Mouse (Mus musculus): ENCODE measurements at regions not wholly inside any gene's neighbourhood (a gene's known extent, or its start where the extent isn't known, plus 50 kb on each side); places are given as distances from the start of the nearest gene placed in this dataset.

DNA sequence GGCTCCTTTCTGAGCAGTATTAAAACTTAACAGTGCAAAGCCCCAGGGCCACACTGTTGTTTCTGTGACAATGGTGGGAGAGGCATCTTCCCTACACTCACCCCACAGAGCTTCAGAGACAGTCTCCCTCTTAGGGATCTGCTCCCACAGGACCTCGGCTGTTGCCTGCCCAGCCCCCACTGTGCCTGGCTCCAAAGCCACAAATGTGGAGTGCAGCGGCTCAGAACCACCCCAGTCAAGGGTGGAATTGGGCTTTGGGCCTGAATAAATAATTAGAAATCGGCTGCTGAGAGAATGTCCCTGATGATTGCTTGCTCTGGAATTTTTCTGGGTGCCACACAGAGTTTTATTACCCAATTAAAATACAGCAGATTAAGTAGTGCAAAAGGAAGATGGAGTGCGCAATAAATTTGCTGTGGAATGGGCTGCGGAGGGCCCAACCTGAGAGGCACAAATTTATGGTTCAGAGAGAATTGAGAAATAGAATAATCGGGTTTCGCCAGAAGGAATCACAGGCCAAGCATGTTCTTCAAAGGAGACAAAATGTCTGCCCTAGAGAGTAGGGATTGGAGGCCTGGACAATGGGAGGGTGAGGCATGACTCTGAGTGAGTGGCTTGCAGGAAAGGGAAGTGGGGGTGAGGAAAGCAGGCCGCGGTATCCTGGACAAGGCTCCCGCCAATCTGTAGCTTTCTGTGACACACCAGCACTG lies 56.4 kb downstream of the Cd24a start:
- no peak for TF ChIP-seq EP300 (IDR thresholded peaks at IDR 0.05; ENCODE audit: low read depth)
- no peak for TF ChIP-seq CTCF (IDR thresholded peaks at IDR 0.05; ENCODE audit: low read depth)
- no peak overlapping the region for H3K4me3 ChIP-seq (ENCODE audit: insufficient read depth in 1 of 2, low read depth in 2 of 2, low read length in 2 of 2)
- 88% methylated on average over 10 of the region's 10 CpGs for WGBS (ENCODE audit: insufficient replicate concordance)
- H3K36me3 ChIP-seq (replicated peaks; ENCODE audit: control insufficient read depth, insufficient read depth, low read depth): no peaks in the 10 kb centered on the region
- 0 out of 2 replicates have a peak, but pooled peaks cover 2% of the 10 kb centered on the region for H3K9me3 ChIP-seq (ENCODE audit: control insufficient read depth, low read length)
- no peak for DNase-seq (ENCODE audit: low read depth in 3 of 3, low spot score in 3 of 3)
- peaks cover 34 to 38% of the 10 kb centered on the region in 2 experiments for H3K4me1 ChIP-seq (replicated peaks; ENCODE audit: control insufficient read depth in 2 of 2, insufficient read depth in 2 of 2, low read length in 1 of 2)
- no peak overlapping the region for H3K27ac ChIP-seq
- no peaks in the 10 kb centered on the region for H3K27me3 ChIP-seq (ENCODE audit: control insufficient read depth, insufficient read depth, low read length)
- ATAC-seq (ENCODE audit: insufficient read depth): no peak
- H3K9ac ChIP-seq (replicated peaks): no peak overlapping the region
- H3K4me2 ChIP-seq (ENCODE audit: low read depth): no peak overlapping the region

DNA sequence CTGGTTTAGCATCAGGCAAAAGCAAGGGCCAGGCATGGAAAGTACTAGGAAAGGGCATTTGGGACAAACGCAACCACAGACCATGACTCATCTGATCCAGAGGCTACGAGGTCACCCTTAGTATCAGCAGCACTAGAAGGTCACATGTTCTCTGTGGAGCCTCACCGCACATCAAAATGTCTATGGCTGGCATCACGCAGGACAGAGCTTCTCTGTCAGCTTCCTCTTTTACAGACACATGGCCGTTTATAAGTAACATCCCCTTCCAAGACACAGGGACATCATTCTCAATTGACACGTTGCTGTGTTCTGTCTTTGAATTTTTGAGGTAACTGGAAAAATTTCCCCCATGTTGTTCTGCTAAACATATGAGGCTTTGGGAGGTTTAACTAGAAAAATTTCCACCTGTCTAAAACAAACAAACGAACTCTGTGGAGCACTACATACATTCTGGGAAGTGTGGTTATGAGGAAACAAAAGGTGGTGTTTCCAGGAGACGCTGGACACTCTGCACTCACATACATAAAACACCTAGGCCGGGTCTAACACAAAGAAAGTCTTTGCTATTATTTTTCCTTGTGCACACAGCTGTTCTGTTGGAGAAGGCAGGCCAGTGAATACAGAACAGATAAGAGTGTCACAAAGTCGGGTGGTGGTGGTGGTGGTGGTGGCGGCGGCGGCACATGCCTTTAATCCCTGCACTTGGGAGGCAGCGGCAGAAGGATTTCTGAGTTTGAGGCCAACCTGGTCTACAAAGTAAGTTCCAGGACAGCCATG lies 63.3 kb downstream of the Cd24a start:
- H3K27me3 ChIP-seq (ENCODE audit: control insufficient read depth, insufficient read depth, low read length): no peaks in the 10 kb centered on the region

DNA sequence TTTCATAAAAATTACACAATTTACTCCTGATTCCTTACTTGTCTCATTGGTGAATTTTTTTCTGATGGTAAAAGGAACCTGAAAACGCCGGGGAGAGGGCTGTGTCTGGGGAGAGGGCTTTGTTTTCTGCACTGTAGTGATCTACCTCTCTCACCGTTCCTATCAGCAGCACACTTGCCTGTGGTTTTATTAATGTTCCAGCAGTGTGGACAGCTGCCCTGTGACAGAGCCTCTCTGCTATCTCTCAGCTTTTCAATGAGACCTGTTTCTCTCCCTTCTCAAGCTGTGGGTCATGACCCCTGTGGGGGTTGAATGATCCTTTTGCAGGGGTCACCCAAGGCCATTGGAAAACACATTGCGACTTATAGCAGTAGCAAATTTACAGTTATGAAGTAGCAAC lies 68.2 kb downstream of the Cd24a start:
- DNase-seq (ENCODE audit: low read depth in 3 of 3, low spot score in 3 of 3): no peak
- peak; percentile 75 for ATAC-seq (ENCODE audit: insufficient read depth)
- 26% methylated on average over 4 of the region's 4 CpGs for WGBS (ENCODE audit: insufficient replicate concordance)
- Histone ChIP-seq H3K36me3 (replicated peaks; ENCODE audit: control insufficient read depth, insufficient read depth, low read depth) (no peaks in the 10 kb centered on the region), H3K4me3 (ENCODE audit: insufficient read depth in 1 of 2, low read depth in 2 of 2, low read length in 2 of 2) (no peak overlapping the region), H3K9ac (replicated peaks) (peak overlapping the region; percentile 51), H3K4me1 (replicated peaks; ENCODE audit: control insufficient read depth in 2 of 2, insufficient read depth in 2 of 2, low read length in 1 of 2) (peaks cover 49 to 57% of the 10 kb centered on the region in 2 experiments), H3K9me3 (ENCODE audit: control insufficient read depth, low read length) (no peaks in the 10 kb centered on the region), H3K27me3 (ENCODE audit: control insufficient read depth, insufficient read depth, low read length) (no peaks in the 10 kb centered on the region), H3K4me2 (ENCODE audit: low read depth) (peak overlapping the region; percentile 39), H3K27ac (peak overlapping the region; percentile 76)
- TF ChIP-seq EP300 (IDR thresholded peaks at IDR 0.05; ENCODE audit: low read depth) (peak; percentile 66), CTCF (IDR thresholded peaks at IDR 0.05; ENCODE audit: low read depth) (no peak)

More for the DNA sequence above, 63.3 kb downstream of the Cd24a start:
- Histone ChIP-seq H3K36me3 (replicated peaks; ENCODE audit: control insufficient read depth, insufficient read depth, low read depth) (no peaks in the 10 kb centered on the region), H3K4me3 (ENCODE audit: insufficient read depth in 1 of 2, low read depth in 2 of 2, low read length in 2 of 2) (no peak overlapping the region), H3K4me2 (ENCODE audit: low read depth) (peak overlapping the region; percentile 40), H3K4me1 (replicated peaks; ENCODE audit: control insufficient read depth in 2 of 2, insufficient read depth in 2 of 2, low read length in 1 of 2) (peaks cover 34 to 47% of the 10 kb centered on the region in 2 experiments), H3K9ac (replicated peaks) (peak overlapping the region; percentile 42), H3K9me3 (ENCODE audit: control insufficient read depth, low read length) (no peaks in the 10 kb centered on the region), H3K27ac (peak overlapping the region; percentile 78)
- WGBS (ENCODE audit: insufficient replicate concordance): 21% methylated on average over 14 of the region's 14 CpGs
- TF ChIP-seq CTCF (IDR thresholded peaks at IDR 0.05; ENCODE audit: low read depth) (no peak), EP300 (IDR thresholded peaks at IDR 0.05; ENCODE audit: low read depth) (no peak)
- DNase-seq (ENCODE audit: low read depth in 3 of 3, low spot score in 3 of 3): no peak
- peak; percentile 76 for ATAC-seq (ENCODE audit: insufficient read depth)

DNA sequence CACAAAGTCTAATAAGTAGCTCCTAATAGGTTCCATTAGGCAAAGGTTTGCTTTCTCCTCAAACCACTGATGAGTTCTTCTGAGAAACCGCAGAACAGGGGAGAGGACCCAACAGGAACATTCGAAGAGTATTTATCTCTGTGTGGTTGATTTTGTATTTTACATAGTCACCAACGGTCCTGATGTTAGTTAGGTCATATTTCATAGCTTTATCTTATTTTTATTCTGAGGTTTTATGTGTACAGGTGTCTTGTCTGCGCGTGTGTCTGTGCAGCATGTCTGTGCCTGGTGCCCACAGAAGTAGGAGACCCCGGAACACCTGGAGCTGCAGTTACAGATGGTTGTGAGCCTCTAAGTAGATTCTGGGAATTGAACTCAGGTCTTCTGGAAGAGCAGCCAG lies 68.9 kb downstream of the Cd24a start:
- peak overlapping the region; percentile 39 for H3K4me2 ChIP-seq (ENCODE audit: low read depth)
- H3K27ac ChIP-seq: peak overlapping the region; percentile 76
- peak overlapping the region; percentile 27; the same call in 1 of the 2 replicates for H3K9ac ChIP-seq (replicated peaks)
- no peaks in the 10 kb centered on the region for H3K27me3 ChIP-seq (ENCODE audit: control insufficient read depth, insufficient read depth, low read length)
- no peak overlapping the region for H3K4me3 ChIP-seq (ENCODE audit: insufficient read depth in 1 of 2, low read depth in 2 of 2, low read length in 2 of 2)
- no peak for DNase-seq (ENCODE audit: low read depth in 3 of 3, low spot score in 3 of 3)
- no peaks in the 10 kb centered on the region for H3K36me3 ChIP-seq (replicated peaks; ENCODE audit: control insufficient read depth, insufficient read depth, low read depth)
- ATAC-seq (ENCODE audit: insufficient read depth): peak; percentile 37; the same call in 1 of the 2 replicates
- 23% methylated on average over 6 of the region's 6 CpGs for WGBS (ENCODE audit: insufficient replicate concordance)
- H3K9me3 ChIP-seq (ENCODE audit: control insufficient read depth, low read length): no peaks in the 10 kb centered on the region
- TF ChIP-seq CTCF (IDR thresholded peaks at IDR 0.05; ENCODE audit: low read depth) (no peak), EP300 (IDR thresholded peaks at IDR 0.05; ENCODE audit: low read depth) (peak; percentile 39; the same call in 1 of the 2 replicates)
- H3K4me1 ChIP-seq (replicated peaks; ENCODE audit: control insufficient read depth in 2 of 2, insufficient read depth in 2 of 2, low read length in 1 of 2): peaks cover 43 to 53% of the 10 kb centered on the region in 2 experiments

DNA sequence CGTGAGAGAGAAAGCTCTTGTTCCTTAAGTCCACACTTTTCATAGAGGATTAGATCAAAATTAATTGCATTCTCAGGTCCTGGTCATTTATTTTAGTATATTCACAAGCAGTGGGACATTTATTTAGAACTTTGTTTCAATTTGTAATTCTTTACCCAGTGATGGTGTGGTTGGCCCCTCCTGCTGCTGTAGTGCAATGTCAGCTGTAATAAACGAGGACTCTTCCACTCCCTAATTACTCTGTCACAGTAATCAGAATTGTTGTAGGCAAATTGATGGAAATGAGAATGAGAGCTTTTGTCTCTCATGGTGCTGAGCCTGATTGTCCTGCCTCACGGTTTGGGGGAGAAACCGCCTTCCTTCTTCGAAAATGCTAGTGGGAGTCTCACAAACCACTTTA lies 70.1 kb downstream of the Cd24a start:
- DNase-seq (ENCODE audit: low read depth in 3 of 3, low spot score in 3 of 3): no peak
- Histone ChIP-seq H3K4me3 (ENCODE audit: insufficient read depth in 1 of 2, low read depth in 2 of 2, low read length in 2 of 2) (no peak overlapping the region), H3K9me3 (ENCODE audit: control insufficient read depth, low read length) (no peaks in the 10 kb centered on the region), H3K27ac (peak overlapping the region; percentile 47), H3K27me3 (ENCODE audit: control insufficient read depth, insufficient read depth, low read length) (no peaks in the 10 kb centered on the region), H3K4me1 (replicated peaks; ENCODE audit: control insufficient read depth in 2 of 2, insufficient read depth in 2 of 2, low read length in 1 of 2) (peaks cover 35 to 45% of the 10 kb centered on the region in 2 experiments), H3K36me3 (replicated peaks; ENCODE audit: control insufficient read depth, insufficient read depth, low read depth) (no peaks in the 10 kb centered on the region), H3K9ac (replicated peaks) (no peak overlapping the region; the same call in 1 of the 2 replicates), H3K4me2 (ENCODE audit: low read depth) (no peak overlapping the region)
- no peak for ATAC-seq (ENCODE audit: insufficient read depth)
- TF ChIP-seq EP300 (IDR thresholded peaks at IDR 0.05; ENCODE audit: low read depth): no peak
- TF ChIP-seq CTCF (IDR thresholded peaks at IDR 0.05; ENCODE audit: low read depth): no peak
- 69% methylated on average over 5 of the region's 5 CpGs for WGBS (ENCODE audit: insufficient replicate concordance)
